Mouse (Mus musculus) B cell, adult 2 months (primary cell): ENCODE measurements around the gene Gaa.

Experiments
- DNase-seq, 2 experiments: peaks; one replicate each; pipeline ENCODE4 v3.0.0; 2022

Gaa gene

GRCm38 (mm10) chr11:119304904-119305712, 37.4 kb downstream of the Gaa start:
- peak; percentile 64 to 69 for DNase-seq

- no peak for DNase-seq
Measured at GRCm38 (mm10) chr11:119306762-119307657, 39.3 kb downstream of the Gaa start.

GRCm38 (mm10) chr11:119307658-119307867, 39.9 kb downstream of the Gaa start, which contains the start of gene Card14:
Gene Card14, plus strand, starts transcription at chr11:119307768.
- no peak for DNase-seq

GRCm38 (mm10) chr11:119307916-119308315, 40.2 kb downstream of the Gaa start:
- DNase-seq = no peak

- no peak for DNase-seq
Measured at GRCm38 (mm10) chr11:119310621-119311020, 42.9 kb downstream of the Gaa start.

- DNase-seq = no peak
Measured at GRCm38 (mm10) chr11:119314252-119314936, 46.7 kb downstream of the Gaa start.

- no peak for DNase-seq
Measured at GRCm38 (mm10) chr11:119316720-119317119, 49.0 kb downstream of the Gaa start.

GRCm38 (mm10) chr11:119322521-119322920, 54.8 kb downstream of the Gaa start:
- no peak for DNase-seq

GRCm38 (mm10) chr11:119325068-119325467, 57.4 kb downstream of the Gaa start:
- DNase-seq = no peak

- DNase-seq = no peak
Measured at GRCm38 (mm10) chr11:119330592-119330991, 62.9 kb downstream of the Gaa start.

- DNase-seq = peak; percentile 41 to 45
Measured at GRCm38 (mm10) chr11:119331970-119332369, 64.3 kb downstream of the Gaa start.
